15 mouse cellular contexts compared by ENCODE assay signal in genomic region chr2:155628519-155628918, GRCm38 (mm10). TPM values are rescaled to one million over a fixed set of nuclear protein-coding genes. Genes with fewer than 3 reads are reported as not detected.
DNase-seq lines count a peak whose midpoint lies in the region; ATAC-seq lines count a peak whose summit lies in the region.
"Had no signal": no experiment of that assay in that cellular context is flagged by ENCODE, and none has a peak within 500 bp of the region (broad histone marks: within the 10 kb centered on the region; RNA-seq: fewer than 3 reads in every experiment).

No protein-coding gene starts in this region.

- peaks cover 80% of the 10 kb centered on the region for H3K27me3 ChIP-seq in embryonic facial prominence, embryonic 12.5 days
- peaks cover 96% of the 10 kb centered on the region for H3K27me3 ChIP-seq in embryonic facial prominence, embryonic 10.5 days (replicated peaks; ENCODE audit: low read depth, poor library complexity, severe bottlenecking)
- peaks cover 54% of the 10 kb centered on the region for H3K27me3 ChIP-seq in hindbrain, embryonic 14.5 days (ENCODE audit: control insufficient read depth, insufficient read depth, low read length)
- peaks cover 23% of the 10 kb centered on the region for H3K27me3 ChIP-seq in hindbrain, embryonic 16.5 days (replicated peaks; ENCODE audit: control insufficient read depth, insufficient read depth, low read length)
- H3K27me3 ChIP-seq in embryonic facial prominence, embryonic 14.5 days (replicated peaks; ENCODE audit: control insufficient read depth, insufficient read depth, low read length): peaks cover 57% of the 10 kb centered on the region

- ATAC-seq in embryonic facial prominence, embryonic 12.5 days (ENCODE audit: insufficient number of reproducible peaks, insufficient read depth, low FRiP score, low TSS enrichment): no peak
- ATAC-seq in hindbrain, embryonic 14.5 days (ENCODE audit: low FRiP score): no peak
- no peak for ATAC-seq in hindbrain, embryonic 16.5 days
- no peak for ATAC-seq in embryonic facial prominence, embryonic 14.5 days (ENCODE audit: low read depth)
- ATAC-seq: activated CD4-positive, CD25-positive, alpha-beta regulatory T cell, adult 4 months; inflammation-experienced regulatory T-cells, adult 6 months had no signal

- H3K4me2 ChIP-seq in embryonic facial prominence, embryonic 12.5 days (replicated peaks): no peak overlapping the region; the same call in 1 of the 2 replicates
- H3K4me2 ChIP-seq in hindbrain, embryonic 14.5 days (replicated peaks): peak overlapping the region; percentile 78
- no peak overlapping the region; the same call in 1 of the 2 replicates for H3K4me2 ChIP-seq in hindbrain, embryonic 16.5 days (ENCODE audit: low read length)
- H3K4me2 ChIP-seq in embryonic facial prominence, embryonic 14.5 days (ENCODE audit: low read depth, low read length): 0 out of 2 replicates have a peak overlapping the region, but pooled peaks have one; percentile 81

- 0 out of 2 replicates have a peak overlapping the region, but pooled peaks have one; percentile 43 for H3K9ac ChIP-seq in embryonic facial prominence, embryonic 12.5 days
- H3K9ac ChIP-seq in hindbrain, embryonic 14.5 days: no peak overlapping the region
- no peak overlapping the region; the same call in 1 of the 2 replicates for H3K9ac ChIP-seq in hindbrain, embryonic 16.5 days (ENCODE audit: low read depth, low read length)
- no peak overlapping the region for H3K9ac ChIP-seq in embryonic facial prominence, embryonic 14.5 days (ENCODE audit: low read depth, low read length)
- H3K9ac ChIP-seq: liver, embryonic 15.5 days had no signal

- WGBS in embryonic facial prominence, embryonic 12.5 days: 69% methylated on average over 13 of the region's 13 CpGs
- 73% methylated on average over 13 of the region's 13 CpGs for WGBS in embryonic facial prominence, embryonic 10.5 days
- 73% methylated on average over 13 of the region's 13 CpGs for WGBS in hindbrain, embryonic 14.5 days
- 77% methylated on average over 13 of the region's 13 CpGs for WGBS in hindbrain, embryonic 16.5 days
- 71% methylated on average over 13 of the region's 13 CpGs for WGBS in embryonic facial prominence, embryonic 14.5 days

- H3K27ac ChIP-seq in embryonic facial prominence, embryonic 12.5 days: no peak overlapping the region
- no peak overlapping the region for H3K27ac ChIP-seq in embryonic facial prominence, embryonic 10.5 days (replicated peaks)
- H3K27ac ChIP-seq in hindbrain, embryonic 14.5 days: no peak overlapping the region
- H3K27ac ChIP-seq in hindbrain, embryonic 16.5 days (ENCODE audit: low read depth, low read length): no peak overlapping the region
- no peak overlapping the region for H3K27ac ChIP-seq in embryonic facial prominence, embryonic 14.5 days (replicated peaks; ENCODE audit: low read depth, low read length)
- H3K27ac ChIP-seq: heart, embryonic 15.5 days; liver, embryonic 15.5 days; neural tube, embryonic 13.5 days had no signal

- H3K9me3 ChIP-seq in embryonic facial prominence, embryonic 12.5 days: no peaks in the 10 kb centered on the region
- H3K9me3 ChIP-seq in embryonic facial prominence, embryonic 10.5 days: no peaks in the 10 kb centered on the region
- no peaks in the 10 kb centered on the region for H3K9me3 ChIP-seq in hindbrain, embryonic 14.5 days (ENCODE audit: control insufficient read depth, low read length)
- no peaks in the 10 kb centered on the region for H3K9me3 ChIP-seq in hindbrain, embryonic 16.5 days (ENCODE audit: control insufficient read depth, low read length)
- H3K9me3 ChIP-seq in embryonic facial prominence, embryonic 14.5 days (ENCODE audit: control insufficient read depth, low read length): no peaks in the 10 kb centered on the region
- H3K9me3 ChIP-seq: heart, embryonic 15.5 days; liver, embryonic 15.5 days; midbrain, embryonic 12.5 days; neural tube, embryonic 13.5 days had no signal

- DNase-seq in embryonic facial prominence, embryonic 10.5 days (ENCODE audit: low spot score): no peak
- no peak for DNase-seq in hindbrain, embryonic 14.5 days (ENCODE audit: low spot score)
- DNase-seq in ES-CJ7 (ENCODE audit: low read depth, low spot score): peak; percentile 45
- DNase-seq in embryonic facial prominence, embryonic 14.5 days (ENCODE audit: low spot score): no peak
- no peak for DNase-seq in spleen, postnatal 10 days (ENCODE audit: low spot score in 2 of 2)
- DNase-seq in thymus, postnatal 36 days: no peak
- DNase-seq: gastrocnemius, postnatal 25 days had no signal

- H3K4me1 ChIP-seq in embryonic facial prominence, embryonic 12.5 days: peaks cover 20% of the 10 kb centered on the region; the same call in 1 of the 2 replicates
- peaks cover 46% of the 10 kb centered on the region for H3K4me1 ChIP-seq in embryonic facial prominence, embryonic 10.5 days
- peaks cover 20% of the 10 kb centered on the region; the same call in 1 of the 2 replicates for H3K4me1 ChIP-seq in hindbrain, embryonic 14.5 days (replicated peaks; ENCODE audit: control insufficient read depth, insufficient read depth, low read length)
- peaks cover 21% of the 10 kb centered on the region for H3K4me1 ChIP-seq in hindbrain, embryonic 16.5 days (ENCODE audit: control insufficient read depth, insufficient read depth, low read depth, low read length)
- H3K4me1 ChIP-seq in embryonic facial prominence, embryonic 14.5 days (ENCODE audit: control insufficient read depth, insufficient read depth, low read length): 0 out of 2 replicates have a peak, but pooled peaks cover 8% of the 10 kb centered on the region

- peak overlapping the region; percentile 36; the same call in 1 of the 2 replicates for H3K4me3 ChIP-seq in embryonic facial prominence, embryonic 12.5 days
- no peak overlapping the region for H3K4me3 ChIP-seq in embryonic facial prominence, embryonic 10.5 days
- H3K4me3 ChIP-seq in hindbrain, embryonic 14.5 days (replicated peaks; ENCODE audit: low read length): no peak overlapping the region
- H3K4me3 ChIP-seq in hindbrain, embryonic 16.5 days (ENCODE audit: low read length): no peak overlapping the region
- H3K4me3 ChIP-seq in embryonic facial prominence, embryonic 14.5 days (ENCODE audit: low read depth, low read length): no peak overlapping the region

- H3K36me3 ChIP-seq in embryonic facial prominence, embryonic 12.5 days: peaks cover 21% of the 10 kb centered on the region
- H3K36me3 ChIP-seq in embryonic facial prominence, embryonic 10.5 days (replicated peaks): peaks cover 33% of the 10 kb centered on the region
- H3K36me3 ChIP-seq in hindbrain, embryonic 14.5 days (replicated peaks; ENCODE audit: control insufficient read depth, insufficient read depth): peaks cover 27% of the 10 kb centered on the region
- H3K36me3 ChIP-seq in hindbrain, embryonic 16.5 days (ENCODE audit: control insufficient read depth, insufficient read depth, low read length): peaks cover 8% of the 10 kb centered on the region; the same call in 1 of the 2 replicates
- peaks cover 23% of the 10 kb centered on the region for H3K36me3 ChIP-seq in embryonic facial prominence, embryonic 14.5 days (ENCODE audit: control insufficient read depth, insufficient read depth, low read length)

RNA-seq across cellular contexts. Expression of gene Myh7b, which starts 17.5 kb away (rescaled TPM):
- polyA plus RNA-seq in embryonic facial prominence, embryonic 12.5 days (2016; fragmentation: Nextera tagmentation; extraction: Ambion mirVana): 1.3 and 1.4 TPM in 2 replicates
- 0.75 and 0.77 TPM in 2 replicates for polyA plus RNA-seq in embryonic facial prominence, embryonic 10.5 days (2016; fragmentation: Nextera tagmentation; extraction: Ambion mirVana)
- 0.40 and 0.99 TPM in 2 replicates for polyA plus RNA-seq in hindbrain, embryonic 14.5 days (2014; fragmentation: Nextera tagmentation; extraction: Ambion mirVana)
- 0.77 and 1.7 TPM in 2 replicates for polyA plus RNA-seq in hindbrain, embryonic 16.5 days (2015; fragmentation: Nextera tagmentation; extraction: Ambion mirVana)
- 4.6 and 5.3 TPM in 2 replicates for polyA plus RNA-seq in embryonic facial prominence, embryonic 14.5 days (2014; fragmentation: Nextera tagmentation; extraction: Ambion mirVana)
- polyA plus RNA-seq: activated CD4-positive, CD25-positive, alpha-beta regulatory T cell, adult 4 months had no signal

RNA-seq across cellular contexts. Expression of gene Gss, which starts 35.9 kb away (rescaled TPM):
- 28.0 and 28.9 TPM in 2 replicates for polyA plus RNA-seq in embryonic facial prominence, embryonic 12.5 days (2016; fragmentation: Nextera tagmentation; extraction: Ambion mirVana)
- 20.2 and 22.9 TPM in 2 replicates for polyA plus RNA-seq in embryonic facial prominence, embryonic 10.5 days (2016; fragmentation: Nextera tagmentation; extraction: Ambion mirVana)
- 14.3 and 15.3 TPM in 2 replicates for polyA plus RNA-seq in hindbrain, embryonic 14.5 days (2014; fragmentation: Nextera tagmentation; extraction: Ambion mirVana)
- polyA plus RNA-seq in hindbrain, embryonic 16.5 days (2015; fragmentation: Nextera tagmentation; extraction: Ambion mirVana): 15.7 and 17.5 TPM in 2 replicates
- polyA plus RNA-seq in embryonic facial prominence, embryonic 14.5 days (2014; fragmentation: Nextera tagmentation; extraction: Ambion mirVana): 27.1 and 27.6 TPM in 2 replicates

Comparison
In these comparisons a context has a peak if more than half of its experiments do, and no peak if none do; other contexts are left out.
1. H3K4me2 ChIP-seq: peak in hindbrain, embryonic 14.5 days (single experiment) and embryonic facial prominence, embryonic 14.5 days (single experiment); none in embryonic facial prominence, embryonic 12.5 days (single experiment) and hindbrain, embryonic 16.5 days (single experiment).